Mouse (Mus musculus) erythroblast, embryonic 14.5 days (primary cell): ENCODE measurements around the gene Gls.

Experiments
- GATA1 ChIP-seq: IDR thresholded peaks from 2 replicates; pipeline ENCODE4 v1.6.1; 2012; ENCODE audit warnings: low read length, inconsistent platforms, mixed read lengths
- TAL1 ChIP-seq: IDR thresholded peaks from 3 replicates; pipeline ENCODE4 v1.6.1; 2012; ENCODE audit warnings: low read length, inconsistent platforms, mixed read lengths

DNA sequence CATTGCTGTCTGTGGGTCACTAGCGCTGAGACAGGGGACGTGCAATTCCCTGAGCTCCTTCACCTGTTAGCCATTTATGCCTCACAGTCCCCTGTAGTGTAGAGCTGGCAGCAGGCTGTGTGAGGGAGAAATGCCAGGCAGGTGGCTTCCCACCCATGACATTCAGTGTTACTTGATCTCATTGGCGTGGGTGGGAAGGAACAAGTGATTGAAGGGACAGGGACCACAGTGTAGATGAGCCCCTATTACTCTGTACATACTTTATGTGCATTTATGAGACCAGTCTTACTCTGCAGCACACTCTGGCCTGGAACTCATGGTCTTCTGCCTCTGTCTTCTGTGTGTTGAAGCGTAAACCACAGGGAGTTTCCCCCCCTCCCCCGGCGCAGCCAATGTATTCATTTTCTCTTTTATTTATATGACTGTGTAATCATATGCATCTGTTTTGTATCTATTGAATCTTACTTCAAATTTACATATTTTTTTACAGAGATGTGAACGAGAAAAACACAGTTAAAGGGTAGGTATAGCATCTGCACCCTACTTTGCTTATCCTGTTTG, 89.4 kb downstream of the Gls start:
- TF ChIP-seq GATA1 (no peak), TAL1 (no peak)
